Mouse (Mus musculus): ENCODE results near the gene Ldlrap1. TPM values are rescaled to one million over a fixed set of nuclear protein-coding genes. Genes with fewer than 3 reads are reported as not detected.

Ldlrap1 gene
- total RNA-seq, 2 experiments from 2014 or later = 11.9 to 17.3 TPM

DNA sequence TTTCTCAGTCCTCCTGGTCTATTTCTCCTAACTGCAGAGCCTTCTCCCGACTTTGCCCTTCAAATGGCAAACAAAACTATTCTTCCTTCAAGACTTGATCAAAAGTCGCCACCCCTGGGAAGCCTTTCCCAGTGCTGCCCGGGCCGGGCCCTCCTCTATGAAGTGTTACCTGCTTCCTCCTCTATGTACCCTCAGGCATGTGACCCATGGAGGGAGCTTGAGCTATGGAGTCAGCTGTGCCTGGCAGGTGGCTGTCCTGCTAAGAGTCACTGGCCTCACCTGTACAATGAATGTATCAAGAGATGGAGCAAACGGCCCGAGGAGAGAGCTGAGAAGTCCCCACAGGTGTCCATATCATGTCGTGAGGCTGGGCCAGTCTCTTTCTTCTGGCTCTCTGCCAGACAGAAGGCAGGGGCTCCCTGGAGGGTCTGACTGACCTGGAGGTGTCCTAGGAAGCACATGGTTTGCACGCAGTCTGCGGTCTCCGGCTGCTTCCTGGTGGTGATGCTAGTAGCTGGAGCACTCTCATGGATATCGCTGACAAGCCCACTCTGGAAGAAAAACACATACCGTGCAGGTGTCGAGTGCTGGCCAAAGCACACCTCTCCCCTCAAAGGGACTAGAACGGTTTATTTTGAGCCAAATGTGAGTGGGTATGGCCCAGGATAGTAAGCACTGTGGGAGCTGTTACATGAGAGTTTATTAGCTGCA, 7.6 kb upstream of the Ldlrap1 start:
- DNase-seq = no peak

GRCm38 (mm10) chr4:134774126-134774525, 6.3 kb upstream of the Ldlrap1 start:
- DNase-seq = no peak

DNA sequence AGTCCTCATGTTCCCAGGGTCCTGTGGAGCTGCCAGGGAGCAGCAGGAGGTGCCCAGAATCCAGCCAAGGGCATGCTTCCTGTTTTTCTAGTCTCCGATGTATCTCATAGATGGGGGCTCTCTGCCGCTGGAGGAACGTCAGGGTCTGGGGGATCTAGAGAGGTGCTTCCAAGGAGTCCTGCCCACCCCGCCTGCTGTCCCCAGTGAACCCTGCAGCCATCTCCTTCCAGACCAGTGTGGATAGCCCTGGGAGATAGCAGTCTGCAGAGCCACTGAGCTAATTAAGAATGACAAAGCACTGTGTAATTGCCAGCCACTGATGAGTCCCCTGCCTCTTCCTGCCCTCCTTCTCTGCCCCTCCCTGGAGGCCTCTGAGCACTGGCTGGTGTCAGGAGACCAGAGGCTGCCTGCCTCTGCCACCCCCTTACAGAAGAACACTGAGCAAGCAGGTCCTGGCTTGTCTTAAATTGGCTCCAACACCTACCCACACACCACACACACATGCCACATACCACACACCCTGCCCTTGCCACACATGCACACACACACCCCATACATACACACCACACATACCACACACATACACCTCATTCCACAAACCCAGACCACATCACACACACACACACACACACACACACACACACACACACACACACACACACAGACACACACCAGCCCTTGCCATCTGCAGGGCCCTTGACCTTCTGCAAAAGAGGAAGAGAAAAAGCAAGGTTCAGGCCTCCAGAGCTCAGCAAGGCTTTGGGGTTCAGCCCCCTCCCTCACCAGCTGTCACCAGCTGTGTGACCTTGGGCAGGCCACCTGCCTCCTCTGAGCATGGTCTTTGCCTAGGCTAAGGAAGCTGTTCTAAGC, 5.2 kb upstream of the Ldlrap1 start:
- DNase-seq = no peak

- no peak for DNase-seq
Observed at GRCm38 (mm10) chr4:134769891-134770290, 2.1 kb upstream of the Ldlrap1 start.

- DNase-seq = no peak
Observed at GRCm38 (mm10) chr4:134769081-134769811, 1.4 kb upstream of the Ldlrap1 start.

DNA sequence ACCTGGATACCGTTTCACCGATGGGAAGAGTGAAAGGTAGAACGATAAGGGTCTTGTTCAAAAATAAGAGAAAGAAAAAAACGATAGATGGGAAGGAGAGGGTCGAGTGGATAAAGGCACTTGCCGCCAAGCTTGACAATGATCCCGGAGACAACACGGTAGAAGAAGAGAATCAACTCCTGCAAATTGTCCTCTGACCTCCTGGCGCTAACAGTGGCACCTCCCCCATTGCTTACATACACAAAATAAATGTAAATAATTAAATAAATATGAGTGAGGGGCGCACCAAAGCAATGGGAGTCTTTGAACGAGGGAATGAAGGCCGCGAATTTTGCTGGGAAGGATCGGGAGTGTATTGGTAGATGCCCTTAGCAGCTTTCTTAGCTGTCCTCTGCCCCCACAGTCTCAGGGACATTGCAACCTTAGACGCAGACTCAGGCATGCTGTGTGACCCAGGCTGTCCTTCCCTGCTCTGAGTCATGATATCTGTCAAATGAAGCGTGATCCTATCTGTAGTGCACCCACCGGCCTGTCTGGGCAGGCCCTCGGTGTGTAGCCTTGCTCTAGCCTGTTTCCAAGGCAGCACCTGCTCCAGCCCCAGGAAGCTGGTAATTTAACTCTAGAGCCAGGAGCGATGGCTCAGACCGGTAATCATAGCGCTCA, 533 bp upstream of the Ldlrap1 start:
- no peak for DNase-seq

DNA sequence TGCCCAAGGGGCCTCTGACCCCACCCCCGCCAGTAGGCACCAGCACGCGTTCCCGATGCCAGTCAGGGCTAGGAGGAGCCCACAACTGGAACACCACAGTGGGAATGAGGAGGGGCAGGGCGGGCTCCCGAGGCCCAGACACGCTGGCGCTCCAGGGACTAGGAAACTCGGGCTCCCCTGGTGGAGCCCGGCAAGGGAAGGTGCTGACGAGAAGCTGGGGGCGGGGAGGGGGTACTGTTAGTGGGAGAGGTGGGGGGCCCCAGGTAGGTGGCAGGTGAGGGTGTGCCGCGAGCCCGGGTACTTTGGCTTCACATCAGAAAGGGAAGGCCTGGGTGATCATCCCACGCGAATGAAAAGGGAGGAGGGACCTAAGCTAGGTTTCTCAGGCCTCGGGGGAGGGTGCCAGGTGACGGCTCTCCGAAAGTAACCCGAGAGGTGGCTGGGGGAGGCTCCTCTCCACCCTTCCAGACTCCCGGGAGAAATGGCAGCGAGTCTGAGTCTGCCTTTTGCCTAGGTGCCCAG, 859 bp downstream of the Ldlrap1 start:
- DNase-seq = peak; percentile 43

- DNase-seq = no peak
Observed at GRCm38 (mm10) chr4:134766277-134766676, 1.5 kb downstream of the Ldlrap1 start.

DNA sequence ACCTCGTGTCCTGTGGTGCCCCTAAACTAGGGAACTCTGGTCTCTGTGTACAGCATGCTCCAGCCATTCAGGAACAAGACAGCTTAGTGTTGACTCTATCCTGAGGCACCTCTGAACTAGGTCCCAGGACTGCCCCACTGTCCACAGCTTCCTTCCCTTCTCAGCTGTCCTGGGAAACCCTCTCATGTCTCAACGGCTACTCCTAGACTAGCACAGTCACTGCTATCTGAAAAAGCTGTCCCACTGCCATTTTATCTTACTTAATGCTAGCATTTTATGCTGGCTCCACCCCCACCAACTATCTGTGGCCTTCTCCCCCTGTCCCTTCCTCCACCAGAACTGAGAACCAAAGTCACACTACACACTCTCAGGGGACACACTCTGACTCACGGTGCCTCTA, 3.5 kb downstream of the Ldlrap1 start:
- no peak for DNase-seq

GRCm38 (mm10) chr4:134762360-134762759, 5.5 kb downstream of the Ldlrap1 start:
- DNase-seq = no peak

DNA sequence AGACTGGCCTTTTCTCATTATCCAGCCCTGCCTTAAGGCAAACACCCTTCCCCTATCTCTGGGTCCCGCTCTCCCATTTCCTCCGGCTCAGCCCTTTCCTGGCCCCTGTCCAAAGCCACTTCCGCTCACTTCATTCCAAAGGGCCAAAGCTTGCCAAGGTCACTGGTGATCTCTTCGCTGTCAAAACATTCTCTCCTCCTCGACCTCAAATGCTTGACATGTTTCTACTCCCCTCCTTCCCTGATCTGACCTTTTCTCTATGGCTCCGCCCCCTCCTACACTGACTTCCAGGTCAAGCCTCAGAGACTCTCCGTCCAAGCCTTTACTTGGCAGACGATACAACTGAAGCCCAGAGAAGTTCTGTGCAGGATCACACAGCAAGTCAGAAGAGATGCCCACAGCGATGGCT, 7.0 kb downstream of the Ldlrap1 start:
- peak; percentile 76 for DNase-seq

DNA sequence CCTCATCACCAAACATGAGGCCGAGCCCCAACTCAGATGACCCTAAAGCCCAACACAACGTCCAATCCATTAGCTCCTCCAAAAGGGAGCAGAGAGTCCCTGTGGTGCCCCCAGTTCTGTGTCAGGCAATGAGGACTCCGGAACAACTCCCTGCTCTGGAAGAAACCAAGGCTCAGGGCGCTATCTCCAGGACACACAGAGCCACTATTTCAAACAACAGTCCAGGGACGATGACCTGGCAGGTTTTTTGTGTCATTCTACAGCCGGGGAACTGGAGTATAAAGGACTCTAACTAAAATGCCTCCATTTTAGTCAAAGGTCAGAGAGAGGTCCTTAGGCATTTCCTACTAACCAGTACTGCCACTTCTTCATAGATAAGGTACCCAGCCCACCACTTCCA, 7.5 kb downstream of the Ldlrap1 start:
- DNase-seq = no peak

- no peak for DNase-seq
Observed at GRCm38 (mm10) chr4:134759564-134759963, 8.3 kb downstream of the Ldlrap1 start.

- DNase-seq = no peak
Observed at GRCm38 (mm10) chr4:134758922-134759321, 8.9 kb downstream of the Ldlrap1 start.

- DNase-seq = no peak
Observed at GRCm38 (mm10) chr4:134758367-134758766, 9.5 kb downstream of the Ldlrap1 start.

DNA sequence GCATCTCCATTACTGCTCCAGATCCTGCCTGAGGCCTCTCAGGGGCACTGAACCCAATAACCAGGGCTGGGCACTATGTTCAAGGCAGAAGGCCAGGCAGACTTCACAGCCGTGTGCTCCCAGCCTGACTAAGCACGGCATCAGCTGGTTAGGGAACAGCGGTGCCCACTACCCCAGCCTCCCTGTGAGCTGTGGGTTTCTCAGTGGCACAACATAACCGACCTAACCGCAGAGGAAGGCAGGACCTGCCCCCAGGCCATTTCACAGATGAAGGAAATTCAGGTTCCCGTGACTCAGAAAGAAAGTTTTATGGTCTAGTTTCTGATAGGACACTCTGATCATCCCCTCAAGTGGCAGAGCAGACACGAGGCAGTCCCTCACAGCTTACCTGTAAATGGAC, 10.9 kb downstream of the Ldlrap1 start:
- no peak for DNase-seq

GRCm38 (mm10) chr4:134754941-134755340, 12.9 kb downstream of the Ldlrap1 start:
- DNase-seq = no peak

GRCm38 (mm10) chr4:134754371-134754770, 13.5 kb downstream of the Ldlrap1 start:
- no peak for DNase-seq

DNA sequence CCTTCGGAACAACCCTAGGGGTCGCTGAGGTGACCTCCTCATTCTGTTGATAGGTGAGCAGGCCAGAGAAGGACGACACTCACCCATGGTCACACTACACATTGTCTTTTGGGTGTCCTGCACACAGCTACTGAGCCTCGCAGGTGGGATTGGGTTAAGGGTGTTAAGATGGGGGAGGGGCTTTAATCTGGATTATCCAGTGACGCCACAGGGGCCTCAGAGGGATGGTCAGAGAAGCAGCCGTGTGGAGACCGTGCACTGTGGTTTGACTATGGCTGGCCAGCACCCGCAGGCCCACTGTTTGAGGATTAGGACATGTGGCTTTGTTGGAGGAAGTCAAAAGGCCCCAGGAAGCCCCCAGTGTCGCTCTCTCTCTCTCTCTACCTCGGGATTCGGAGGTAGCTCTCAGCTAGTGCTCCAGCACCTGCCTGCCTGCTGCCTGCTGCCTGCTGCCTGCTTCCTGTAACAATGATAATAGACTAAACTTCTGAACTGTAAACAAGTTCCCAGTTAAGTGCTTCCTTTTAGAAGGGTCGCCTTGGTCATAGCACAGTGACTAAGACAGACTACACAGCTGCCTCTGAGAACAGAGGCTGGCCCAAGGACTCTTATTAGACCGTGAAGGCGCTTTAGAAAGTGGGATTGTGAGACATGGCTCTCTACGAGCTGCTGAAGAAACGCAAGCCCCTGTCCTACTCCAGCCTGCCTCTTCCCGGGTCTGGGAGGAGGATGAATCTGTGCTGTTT, 14.1 kb downstream of the Ldlrap1 start:
- DNase-seq = no peak

GRCm38 (mm10) chr4:134752911-134753426, 14.9 kb downstream of the Ldlrap1 start:
- DNase-seq = no peak

All from gastrocnemius, postnatal 10 days (tissue).